Mouse (Mus musculus) cerebellum, postnatal 25 days (tissue): Measurements from ENCODE around the gene 2610528A11Rik.
"Not testable (repeated sequence)": the region's sequence is repeated elsewhere in the genome, so short reads cannot be mapped to it uniquely, and the experiment has no call there.

Experiments
- DNase-seq, 2 experiments: peaks; one replicate each; pipeline ENCODE4 v3.0.0; 2021; ENCODE audit warnings: mixed read lengths in 2 of 2

The 2610528A11Rik gene

DNA sequence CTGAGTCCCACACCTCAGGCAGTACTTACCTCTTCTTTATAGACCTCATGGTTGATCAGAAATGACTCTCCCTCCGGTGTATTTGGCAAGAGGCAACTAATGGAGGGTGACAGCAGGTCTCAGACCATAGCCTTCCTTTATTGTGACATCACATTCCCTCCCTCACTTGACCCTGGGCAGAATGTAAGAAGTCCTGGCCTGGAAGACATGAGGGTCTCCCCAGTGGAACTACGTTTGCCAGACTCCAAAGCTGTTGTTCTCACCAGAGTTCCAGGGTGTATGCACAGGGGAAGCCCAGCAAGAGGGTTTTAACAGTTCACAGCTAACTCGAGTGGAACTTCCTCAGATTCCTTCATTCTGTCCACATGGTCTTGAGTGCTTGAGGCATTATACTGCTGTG lies at the start of gene 2610528A11Rik:
Gene 2610528A11Rik, minus strand, starts transcription at position 101 of the 400 bp plus-strand sequence.
- DNase-seq = no peak

DNA sequence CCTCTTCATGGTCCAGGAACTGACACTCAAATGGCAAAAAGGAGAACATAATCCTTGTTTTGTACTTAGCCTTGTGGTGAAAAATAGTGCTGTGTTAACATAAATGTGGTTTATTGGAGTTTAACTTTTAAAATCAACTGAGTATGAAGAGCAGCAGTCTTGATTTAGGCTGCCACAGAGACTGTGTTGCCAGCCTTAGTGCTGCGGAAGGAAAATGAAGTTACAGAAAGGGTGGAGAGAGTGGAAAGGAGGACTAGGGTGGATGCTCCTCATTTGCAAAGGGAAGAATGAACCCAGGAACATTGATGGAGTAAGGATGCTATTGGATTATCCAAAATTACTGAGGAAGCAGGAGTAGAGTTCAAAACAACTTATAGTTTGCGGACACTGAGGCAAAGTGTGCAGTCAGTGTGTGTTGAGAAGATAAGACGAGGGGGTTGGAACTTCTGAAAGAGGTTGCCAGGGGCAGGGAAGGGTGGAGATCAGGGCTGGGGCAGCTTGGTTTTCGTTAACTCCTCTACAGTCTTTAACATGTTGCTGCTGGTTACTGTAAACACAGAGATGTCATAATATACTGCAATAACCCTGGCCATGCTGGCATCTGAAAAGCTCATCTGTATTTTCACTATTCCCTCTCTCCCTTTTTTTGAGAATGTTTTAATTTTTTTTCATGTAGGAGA lies 49.6 kb upstream of the 2610528A11Rik start:
- no peak for DNase-seq

DNA sequence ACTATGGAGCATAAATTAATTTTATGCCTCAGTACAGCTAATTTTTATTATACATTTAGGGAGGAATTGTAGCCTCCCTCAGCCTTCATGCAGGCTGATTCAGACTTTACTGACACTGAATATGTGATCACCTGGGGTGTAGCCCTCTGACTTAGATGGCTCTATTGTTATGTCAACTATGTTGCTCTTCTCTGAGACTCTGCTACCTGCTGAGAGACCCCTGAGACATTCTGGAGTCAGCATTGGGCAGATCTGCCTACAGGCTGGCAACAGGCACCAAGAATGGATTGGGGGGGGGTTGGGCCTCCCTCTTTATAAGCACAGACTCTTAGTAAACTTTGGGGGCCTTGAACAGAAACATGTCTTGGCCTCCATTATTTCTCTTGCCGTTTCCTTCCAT lies 40.6 kb upstream of the 2610528A11Rik start:
- no peak for DNase-seq

DNA sequence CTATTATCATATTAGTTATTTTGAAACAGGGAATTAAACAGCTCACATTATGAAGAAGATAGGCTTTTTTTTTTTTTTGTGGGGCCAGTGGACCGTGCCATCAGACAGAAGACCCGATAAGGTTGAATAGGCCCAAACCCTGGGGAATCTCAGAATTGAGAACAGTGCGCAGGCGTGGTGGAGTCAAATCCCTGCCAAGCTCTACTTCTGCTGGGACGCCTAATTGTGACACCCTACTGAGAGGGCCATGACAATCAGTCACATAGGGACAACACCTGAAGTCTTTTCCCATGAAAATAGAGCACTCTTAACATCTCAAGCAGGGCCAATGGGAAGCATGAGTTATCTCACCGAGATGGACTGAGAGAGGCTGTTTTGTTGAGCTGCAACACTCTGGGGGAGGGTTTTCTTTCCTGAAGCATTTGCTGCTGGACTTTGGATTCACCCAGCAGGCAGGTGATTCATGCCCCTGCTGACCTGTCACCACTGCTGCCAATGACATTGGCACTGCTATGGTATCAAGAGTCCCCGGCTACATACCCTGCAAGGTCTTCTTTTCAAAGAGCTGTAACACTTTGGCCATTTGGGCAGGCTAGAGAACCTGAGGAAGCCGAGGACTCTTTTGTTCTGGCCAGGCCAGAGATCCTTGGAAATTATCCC lies 25.4 kb upstream of the 2610528A11Rik start:
- DNase-seq = no peak

DNA sequence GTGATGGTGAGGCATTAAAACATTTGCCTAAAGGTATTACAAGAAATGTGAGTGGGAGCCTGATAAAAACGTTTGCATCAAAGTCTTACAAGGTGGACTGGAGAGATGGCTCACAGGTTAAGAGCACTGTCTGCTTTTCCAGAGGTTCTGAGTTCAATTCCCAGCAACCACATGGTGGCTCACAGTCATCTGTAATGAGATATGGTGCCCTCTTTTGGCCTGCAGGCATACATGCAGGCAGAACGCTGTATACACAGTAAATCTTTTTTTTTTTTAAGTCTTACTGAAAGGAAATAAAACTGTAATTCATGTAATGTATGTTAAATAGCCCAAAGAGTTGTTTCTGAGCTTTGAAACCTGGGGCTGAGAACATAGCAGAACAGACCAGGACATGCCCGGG lies 23.8 kb upstream of the 2610528A11Rik start:
- DNase-seq = not testable (repeated sequence)

DNA sequence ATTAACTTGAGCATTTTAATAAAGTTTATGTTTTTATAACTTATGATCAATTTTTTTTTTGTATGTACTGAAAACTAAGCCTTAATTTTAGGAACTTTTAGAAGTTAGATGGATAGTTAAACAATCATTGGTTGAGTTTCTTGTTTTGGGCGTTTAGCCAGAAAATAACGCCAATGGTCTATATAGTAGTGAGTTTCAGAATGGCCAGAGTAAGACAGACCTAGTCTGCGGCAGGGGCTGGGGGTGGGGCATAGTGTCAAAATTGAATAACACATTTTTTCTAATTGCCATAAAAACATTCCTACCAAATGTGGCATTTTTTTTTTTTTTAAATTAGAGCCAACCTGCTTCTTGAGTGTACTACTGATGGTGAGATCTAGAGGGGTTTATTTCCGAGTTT lies 22.3 kb upstream of the 2610528A11Rik start:
- DNase-seq = no peak

DNA sequence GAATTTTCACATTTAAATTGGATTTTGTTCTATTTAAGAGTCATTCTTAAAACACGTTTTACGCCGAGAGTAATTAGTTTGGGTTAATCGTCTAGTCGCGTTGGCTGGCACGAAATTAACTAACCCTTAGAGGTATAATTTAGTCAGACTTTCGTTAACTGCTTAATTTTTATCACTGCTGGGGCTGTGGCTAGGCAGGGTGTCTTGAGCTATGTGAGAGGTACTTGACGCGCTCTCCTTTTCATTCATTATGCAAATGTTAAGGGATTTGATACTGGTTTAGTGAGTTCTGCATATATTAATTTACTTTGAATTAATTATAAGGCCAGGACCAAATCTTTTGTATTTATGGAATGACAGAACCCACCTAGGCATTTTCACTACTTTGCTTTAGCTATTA lies 21.8 kb upstream of the 2610528A11Rik start:
- no peak for DNase-seq

DNA sequence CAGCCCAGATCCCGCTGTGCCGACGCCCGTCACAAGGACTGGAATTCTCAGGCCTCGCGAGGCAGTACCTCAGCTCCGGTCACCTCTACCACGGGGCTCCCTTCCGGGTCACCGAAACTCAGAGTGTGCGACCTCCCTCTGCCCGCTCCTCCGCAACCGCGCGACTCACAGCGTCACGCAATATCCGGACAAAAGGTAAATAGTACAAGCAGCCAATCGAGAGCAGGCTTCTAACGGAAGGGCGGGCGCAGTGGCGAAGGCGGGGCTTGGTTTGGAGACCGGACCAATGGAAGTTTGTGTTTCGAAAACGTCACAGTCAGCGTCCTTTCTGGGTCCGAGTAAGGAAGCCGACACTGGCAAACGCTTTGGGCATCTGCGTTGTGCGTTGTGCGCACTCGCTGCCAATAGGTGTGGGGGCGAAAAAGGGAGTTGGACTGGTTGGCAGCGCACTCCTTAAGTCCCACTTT lies 21.3 kb upstream of the 2610528A11Rik start, which contains the start of gene Ghitm:
Gene Ghitm, minus strand, starts transcription at position 146 of the 467 bp plus-strand sequence.
- peak; percentile 97 for DNase-seq

DNA sequence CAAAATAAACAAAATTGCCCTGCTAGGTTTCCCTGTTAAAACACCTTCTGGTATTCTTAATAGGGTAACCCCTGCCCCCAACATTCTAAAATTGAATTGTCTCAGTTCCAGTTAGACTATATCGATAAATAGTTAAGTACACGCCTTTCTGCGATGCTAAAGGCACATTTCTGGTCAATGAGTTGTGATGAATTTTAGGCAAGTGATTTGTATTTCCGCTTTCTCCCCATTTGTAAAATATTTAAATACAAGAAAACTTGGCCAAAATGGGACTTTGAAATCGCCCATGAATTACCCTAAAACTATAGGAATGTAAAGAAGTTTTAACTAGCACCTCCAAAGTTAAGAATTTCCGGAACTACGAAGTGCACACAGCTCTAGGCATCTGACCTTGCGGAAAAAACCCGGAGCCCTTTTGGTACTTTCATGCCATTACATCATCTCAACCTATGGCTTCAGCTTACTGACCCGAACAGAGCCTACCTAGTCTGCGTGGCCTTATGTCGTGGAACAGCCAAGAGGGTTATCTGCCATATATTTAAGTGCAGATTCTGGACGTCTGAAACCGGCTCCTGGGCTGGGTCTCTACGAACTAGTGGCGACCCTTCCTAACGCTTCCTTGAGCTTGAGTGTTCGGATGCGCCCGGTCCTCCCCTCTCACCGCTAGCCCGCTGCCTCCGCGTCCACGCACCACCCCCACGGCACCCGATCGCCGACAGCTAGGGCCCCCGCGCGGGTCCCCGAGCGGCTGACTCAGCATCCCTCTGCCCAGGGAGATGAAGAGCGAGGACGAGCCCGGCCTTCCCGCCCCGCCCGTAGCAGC lies 20.7 kb upstream of the 2610528A11Rik start:
- no peak for DNase-seq

DNA sequence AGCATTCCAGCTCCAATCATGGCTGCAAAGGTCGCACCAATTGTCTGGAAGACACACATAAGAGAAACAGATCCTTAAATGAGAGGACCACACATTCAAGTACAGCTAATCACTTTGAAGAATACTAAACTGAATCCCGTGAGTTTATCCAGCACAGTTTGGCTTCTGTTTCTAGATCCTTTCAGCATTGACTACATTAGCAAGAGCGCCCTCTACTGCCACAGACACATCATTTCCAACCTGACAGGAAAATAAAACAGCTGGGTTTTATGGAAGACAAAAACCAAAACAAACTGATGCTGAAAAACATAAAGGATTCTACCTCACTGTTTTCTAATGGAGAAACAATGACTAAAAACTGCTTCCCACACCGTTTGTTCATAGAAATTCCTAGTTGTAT lies 13.8 kb upstream of the 2610528A11Rik start:
- peak in 1 of 2 experiments; percentile 59 for DNase-seq

DNA sequence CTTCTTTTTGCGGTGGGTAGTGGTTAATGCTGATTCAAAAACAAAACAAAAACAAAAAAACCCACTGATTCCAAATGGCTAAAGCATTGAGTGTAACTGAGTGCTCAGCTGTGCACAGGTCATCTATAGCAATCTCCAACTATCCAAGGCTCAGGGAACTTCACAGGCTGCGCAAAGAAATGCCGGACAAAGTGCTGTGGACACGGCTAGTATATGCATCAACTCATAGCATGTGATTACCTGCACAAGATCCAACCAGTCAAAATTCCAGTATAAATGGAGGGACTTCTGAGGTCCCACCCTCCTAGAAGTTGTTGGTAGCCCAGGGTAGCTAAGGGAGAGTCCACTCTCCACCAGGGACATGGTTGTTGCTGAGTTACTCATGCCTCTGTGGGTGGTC lies 5.4 kb upstream of the 2610528A11Rik start:
- no peak for DNase-seq

DNA sequence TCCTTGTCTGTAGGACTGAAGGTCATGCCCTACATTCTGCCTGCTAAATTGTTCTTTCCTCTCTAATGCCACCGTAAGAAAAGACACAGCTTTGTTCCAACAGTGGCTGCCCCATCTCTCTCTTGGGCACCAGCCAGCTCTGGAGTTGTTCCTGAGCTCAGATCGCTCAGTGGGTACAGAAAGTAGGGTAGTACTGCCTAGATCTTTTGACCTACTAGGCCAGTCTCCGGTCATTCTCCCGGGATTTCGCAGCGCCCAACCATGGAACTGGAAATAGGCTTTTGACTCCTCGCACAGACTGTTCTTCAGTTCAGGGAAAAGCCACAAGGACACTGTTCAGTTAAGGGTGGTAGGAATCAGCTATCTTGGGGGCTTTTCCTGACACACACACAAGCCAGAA lies 891 bp downstream of the 2610528A11Rik start:
- DNase-seq = peak in 1 of 2 experiments; percentile 38

DNA sequence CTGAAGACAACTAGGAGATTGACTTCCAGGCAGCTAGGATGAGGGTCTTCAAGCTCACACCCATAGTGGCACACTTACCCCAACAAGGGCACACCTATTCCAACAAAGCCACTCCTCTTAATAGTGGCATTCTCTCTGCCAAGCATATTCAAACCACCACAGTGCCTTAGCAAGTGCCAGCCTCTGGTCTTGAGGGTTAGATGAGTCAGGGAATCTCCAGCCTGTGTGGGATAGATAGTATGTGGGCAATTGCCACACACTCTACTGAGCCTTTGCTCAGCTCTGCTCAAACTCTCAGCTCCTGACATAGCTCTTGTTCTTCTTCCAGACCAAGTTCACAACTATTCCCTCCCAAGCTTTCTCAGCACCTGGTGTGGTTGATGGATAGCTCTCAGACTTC lies 2.5 kb downstream of the 2610528A11Rik start:
- no peak for DNase-seq

DNA sequence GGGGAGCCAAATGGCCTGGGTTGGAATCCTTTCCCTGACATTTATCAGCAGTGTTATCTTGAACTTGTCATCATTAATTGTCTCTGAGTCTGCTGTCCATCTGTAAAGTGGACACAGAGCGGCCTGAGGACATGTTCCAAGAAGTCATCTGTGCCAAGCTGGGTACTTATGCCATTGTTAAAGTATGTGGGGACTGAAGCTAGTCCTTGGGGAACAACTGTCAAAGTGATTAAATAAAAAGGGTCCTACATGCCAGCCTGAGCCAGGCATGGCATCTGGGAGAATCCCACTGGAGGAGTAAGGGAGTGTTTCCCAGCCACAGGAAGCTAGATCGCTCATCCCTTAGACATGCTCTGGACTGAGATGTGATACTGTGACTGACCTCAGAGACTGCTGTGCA lies 3.4 kb downstream of the 2610528A11Rik start:
- no peak for DNase-seq

DNA sequence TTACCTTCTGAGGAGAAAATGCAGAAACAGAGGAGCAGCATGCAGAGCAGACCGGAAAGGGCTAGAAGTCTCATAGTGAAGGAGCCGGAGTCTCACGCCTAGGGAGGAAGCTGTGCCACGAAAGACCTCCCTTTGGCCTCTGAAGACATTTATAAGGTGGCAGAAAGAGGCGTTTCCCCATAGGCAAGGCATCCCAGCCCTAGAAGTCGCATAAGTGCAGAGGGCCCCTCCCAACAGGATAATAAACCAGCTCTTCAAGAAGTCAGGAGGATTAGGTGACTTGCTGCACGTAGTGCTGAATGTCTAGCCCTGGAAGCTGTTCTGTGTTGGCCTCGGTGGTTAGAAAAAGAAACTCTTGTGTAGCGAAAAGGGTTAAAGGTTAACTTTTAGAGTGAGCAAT lies 3.8 kb downstream of the 2610528A11Rik start:
- no peak for DNase-seq

DNA sequence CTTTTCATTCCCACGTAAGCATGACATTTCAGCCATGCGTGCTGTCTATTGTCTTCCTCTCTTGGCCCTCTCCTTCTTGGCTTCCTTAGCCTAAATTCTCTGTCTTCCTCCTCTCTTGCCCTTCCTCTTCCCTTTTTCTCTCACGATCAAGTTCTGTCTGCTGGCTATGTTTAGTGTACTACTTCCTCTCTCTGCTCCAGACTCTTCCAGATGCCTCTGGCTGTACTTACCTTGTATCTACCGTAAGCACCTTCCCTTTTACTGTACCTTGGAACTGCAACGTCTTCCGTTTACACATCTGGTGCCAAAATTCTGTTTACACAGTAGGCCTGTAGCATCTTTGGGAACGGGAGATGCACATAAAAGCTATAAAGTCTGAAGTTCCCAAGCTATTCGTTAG lies 4.4 kb downstream of the 2610528A11Rik start:
- no peak for DNase-seq

DNA sequence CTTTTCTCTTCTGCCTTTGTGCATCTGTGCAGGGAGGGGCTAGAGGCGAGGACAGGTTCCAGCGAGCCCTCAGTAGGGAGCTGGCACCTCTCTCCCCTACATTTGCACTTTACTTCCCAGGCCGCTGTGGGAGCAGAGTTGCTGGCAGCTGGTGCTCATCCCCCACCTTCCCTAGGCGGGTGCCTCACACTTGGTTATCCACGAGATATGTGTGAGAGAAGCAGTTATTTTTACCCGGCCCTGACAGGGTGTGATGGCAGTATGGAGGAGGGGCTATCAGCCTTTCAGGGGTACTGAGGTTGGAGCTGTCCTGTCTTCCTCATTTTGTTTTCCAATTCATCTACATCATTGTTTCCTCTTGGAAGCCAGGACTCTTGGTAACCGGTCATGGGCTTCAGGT lies 8.0 kb downstream of the 2610528A11Rik start:
- DNase-seq = peak in 1 of 2 experiments; percentile 20

DNA sequence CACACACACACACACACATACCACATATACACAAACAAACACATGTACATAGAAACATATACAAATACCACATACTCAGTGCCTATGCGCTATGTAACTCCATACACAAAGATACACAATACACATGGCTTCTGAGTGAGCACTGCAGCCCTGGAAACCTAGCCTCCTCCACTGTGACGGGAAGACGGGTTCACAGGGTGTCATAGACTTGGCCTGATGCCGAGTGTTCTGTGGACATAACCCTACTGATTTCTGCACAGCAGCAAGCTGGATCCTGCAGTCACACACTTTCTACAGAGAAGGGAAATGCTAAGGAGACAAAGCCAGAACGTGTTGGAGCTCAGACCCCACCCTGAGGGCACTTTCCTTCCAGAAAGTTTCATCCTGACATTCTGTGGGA lies 9.1 kb downstream of the 2610528A11Rik start:
- no peak for DNase-seq

DNA sequence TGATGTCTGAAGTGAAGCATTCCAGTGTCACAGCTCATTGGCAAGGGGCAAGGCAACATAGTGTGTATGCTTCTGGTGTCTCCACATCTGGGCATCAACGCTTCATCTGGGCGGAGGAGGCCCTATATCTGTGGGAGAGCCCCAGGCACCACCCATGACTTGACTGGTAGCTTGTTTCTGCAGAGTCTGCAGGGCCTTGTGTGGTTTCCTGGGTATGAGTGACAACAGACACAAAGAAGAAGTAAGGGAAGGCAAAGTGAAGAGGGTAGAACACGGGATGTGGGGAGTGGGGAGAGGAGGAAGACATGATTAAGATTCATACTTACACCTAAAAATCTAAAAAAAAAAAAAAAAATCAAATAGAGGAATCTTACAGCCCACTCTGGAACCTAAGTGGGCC lies 11.3 kb downstream of the 2610528A11Rik start:
- DNase-seq = no peak

DNA sequence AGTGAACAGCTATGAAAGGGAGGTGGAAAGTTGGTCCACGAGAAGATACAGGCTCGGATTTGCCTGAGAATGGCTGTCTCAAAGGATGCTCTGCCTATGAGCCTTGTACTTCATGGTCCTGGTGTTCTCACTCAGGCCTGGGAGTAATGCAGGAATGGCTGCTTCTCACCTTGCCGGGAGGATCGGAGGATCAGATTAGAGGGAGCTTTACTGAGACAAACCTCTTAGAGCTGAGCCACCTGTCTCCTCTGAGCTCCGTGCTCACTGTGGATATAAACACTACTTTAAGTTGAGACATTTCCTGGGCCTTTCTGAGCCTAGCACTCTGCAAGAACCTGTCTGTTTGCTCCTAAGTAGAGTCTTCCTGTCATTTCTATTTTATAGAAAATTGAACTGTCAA lies 12.3 kb downstream of the 2610528A11Rik start:
- no peak for DNase-seq

DNA sequence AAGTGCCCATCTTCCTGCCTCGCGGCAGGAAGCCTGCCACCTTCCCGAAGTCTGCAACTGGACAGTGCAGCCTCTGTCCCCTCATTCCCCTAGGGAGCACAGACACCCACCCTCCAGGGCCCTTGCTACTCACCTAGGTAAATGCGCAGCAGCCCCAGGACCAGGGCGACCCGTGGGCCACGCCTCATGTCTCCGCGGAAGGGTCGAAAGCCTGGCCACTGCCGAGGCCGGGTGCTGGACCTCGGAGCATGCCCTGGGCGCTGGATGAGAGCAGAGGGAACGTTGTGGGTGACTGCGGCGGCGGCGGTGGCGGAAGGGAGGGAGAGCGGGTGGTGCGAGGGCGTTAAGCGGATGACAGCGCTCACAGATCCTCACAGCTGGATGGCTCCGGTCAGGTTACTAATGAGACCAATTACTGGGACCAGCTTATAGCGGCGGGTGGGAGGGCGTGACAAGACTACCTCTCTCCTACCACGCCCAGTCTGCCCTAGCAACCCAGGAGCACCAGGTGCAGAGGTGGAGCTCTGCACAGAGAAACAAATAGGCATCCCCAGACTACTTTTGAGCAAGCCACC lies 15.8 kb downstream of the 2610528A11Rik start, which contains the start of gene Cdhr1:
Gene Cdhr1, minus strand, starts transcription at position 392 of the 575 bp plus-strand sequence.
- peak; percentile 27 to 30 for DNase-seq

DNA sequence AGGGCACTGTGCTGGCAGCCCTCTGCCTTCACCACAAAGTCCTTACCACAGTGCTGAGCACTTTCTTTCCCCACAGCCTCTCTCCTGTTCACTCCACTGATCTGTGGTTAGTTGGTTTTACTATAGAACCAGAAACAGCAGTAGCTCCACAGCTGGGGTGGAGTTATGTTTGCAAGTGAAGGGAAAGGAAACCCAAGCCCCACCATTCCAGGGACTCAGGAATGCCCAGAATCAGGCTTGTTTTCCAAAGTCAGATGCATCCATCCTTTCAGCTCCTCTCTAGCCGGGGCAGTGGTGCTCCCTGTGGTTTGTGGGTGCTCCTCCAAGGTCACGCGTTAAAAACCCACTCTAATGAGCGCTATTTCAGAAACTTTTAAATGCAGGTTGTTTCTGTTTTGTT lies 18.3 kb downstream of the 2610528A11Rik start:
- DNase-seq = no peak

DNA sequence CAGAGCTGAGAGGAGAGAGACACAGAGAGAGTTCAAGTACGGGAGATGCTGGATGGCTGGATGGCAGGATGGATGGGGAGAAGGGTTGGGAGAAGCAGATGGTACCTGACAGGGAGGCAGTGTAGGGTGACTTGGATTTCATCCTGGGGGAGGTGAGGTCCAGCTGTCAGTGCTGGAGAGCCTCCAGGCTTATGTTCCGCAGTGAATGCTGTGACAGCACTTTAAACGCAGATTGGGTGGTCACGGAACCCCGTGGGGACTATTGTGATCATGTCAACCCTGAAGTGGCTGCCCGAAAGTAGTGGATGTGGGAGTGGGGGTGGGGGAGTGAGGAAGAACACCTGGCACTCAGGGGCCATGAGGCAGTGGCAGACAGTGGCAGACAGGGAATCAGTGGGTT lies 19.4 kb downstream of the 2610528A11Rik start:
- DNase-seq = peak in 1 of 2 experiments; percentile 17
